Mouse (Mus musculus) neural tube, embryonic 12.5 days (tissue): ENCODE measurements around the gene Pnpla2. TPM values are rescaled to one million over a fixed set of nuclear protein-coding genes. Genes with fewer than 3 reads are reported as not detected.

Experiments used
- ATAC-seq: fragments of 200-750 bp; cut with Nextera tagmentation; 2 replicates; pipeline ENCODE4 v1.8.0; 2017; ENCODE audit warnings: low read depth, mild to moderate bottlenecking, moderate TSS enrichment, moderate library complexity; ENCODE audit not compliant: low FRiP score
- H3K27ac ChIP-seq: fragments of 300-500 bp; sonication (generic); 2 replicates; pipeline ENCODE4 v1.5.1; 2016
- H3K27me3 ChIP-seq: fragments of 300-500 bp; sonication (generic); replicated peaks from 2 replicates; pipeline ENCODE4 v1.6.1; 2016; ENCODE audit warnings: mild to moderate bottlenecking
- H3K36me3 ChIP-seq: fragments of 300-500 bp; sonication (generic); 2 replicates; pipeline ENCODE4 v1.6.1; 2016; ENCODE audit warnings: mild to moderate bottlenecking
- H3K4me1 ChIP-seq: fragments of 300-500 bp; sonication (generic); 2 replicates; pipeline ENCODE4 v1.6.1; 2016
- H3K4me2 ChIP-seq: fragments of 300-500 bp; sonication (generic); replicated peaks from 2 replicates; pipeline ENCODE4 v1.6.1; 2016; ENCODE audit warnings: mild to moderate bottlenecking
- H3K4me3 ChIP-seq: fragments of 300-500 bp; sonication (generic); 2 replicates; pipeline ENCODE4 v1.5.1; 2016
- H3K9ac ChIP-seq: fragments of 300-500 bp; sonication (generic); 2 replicates; pipeline ENCODE4 v1.6.1; 2016; ENCODE audit warnings: mild to moderate bottlenecking
- H3K9me3 ChIP-seq: fragments of 300-500 bp; sonication (generic); 2 replicates; pipeline ENCODE4 v1.6.1; 2016; ENCODE audit warnings: mild to moderate bottlenecking
- WGBS: fragments of 180-500 bp; shearing (Covaris S2); methylation state at CpG from one replicate; pipeline ENCODE4 v1.1.7; 2016; 5-methylcytosine and 5-hydroxymethylcytosine counted together
- polyA plus RNA-seq: library from polyadenylated mRNA; unstranded; fragments of >200 nt; fragmentation: Nextera tagmentation; extraction: Ambion mirVana; gene quantifications from 2 replicates; pipeline ENCODE4 v1.2.1, GENCODE M21; 2016

Gene Pnpla2
- polyA plus RNA-seq, 1 experiment from 2014 or later, result 15.8 TPM

GRCm38 (mm10) chr7:141475011-141475804 is 20.2 kb downstream of the Pnpla2 start, which contains the start of the genes Polr2l and Tspan4:
Gene Polr2l, minus strand, starts transcription at chr7:141475132.
Gene Tspan4, plus strand, starts transcription at chr7:141475240.
- H3K9ac ChIP-seq, result peak within 1 kb of the TSS; percentile 89
- ATAC-seq, result peak; percentile 75
- under 1% methylated on average over 87 of the region's 87 CpGs for WGBS
- H3K9me3 ChIP-seq, result no peaks in the 10 kb centered on the region
- peaks cover 25% of the 10 kb centered on the region for H3K36me3 ChIP-seq
- H3K4me1 ChIP-seq, result peaks cover 30% of the 10 kb centered on the region
- peaks cover 21% of the 10 kb centered on the region for H3K27me3 ChIP-seq
- H3K4me3 ChIP-seq, result peak within 1 kb of the TSS; percentile 80
- H3K4me2 ChIP-seq, result peak within 1 kb of the TSS; percentile 81
- peak within 1 kb of the TSS; percentile 78 for H3K27ac ChIP-seq

- peaks cover 30% of the 10 kb centered on the region for H3K4me1 ChIP-seq
- no peak overlapping the region for H3K27ac ChIP-seq
- peak overlapping the region; percentile 81 for H3K4me2 ChIP-seq
- peaks cover 21% of the 10 kb centered on the region for H3K27me3 ChIP-seq
- peak overlapping the region; percentile 89 for H3K9ac ChIP-seq
- H3K36me3 ChIP-seq, result peaks cover 20% of the 10 kb centered on the region
- H3K9me3 ChIP-seq, result no peaks in the 10 kb centered on the region
- no peak for ATAC-seq
- peak overlapping the region; percentile 80 for H3K4me3 ChIP-seq
- 2% methylated on average over 12 of the region's 12 CpGs for WGBS
Observed at GRCm38 (mm10) chr7:141475805-141476158, 20.8 kb downstream of the Pnpla2 start.

GRCm38 (mm10) chr7:141476226-141476980 is 21.4 kb downstream of the Pnpla2 start:
- ATAC-seq, result no peak

GRCm38 (mm10) chr7:141476981-141477370 is 22.0 kb downstream of the Pnpla2 start:
- H3K4me3 ChIP-seq, result no peak overlapping the region
- no peaks in the 10 kb centered on the region for H3K9me3 ChIP-seq
- 20% methylated on average over 7 of the region's 7 CpGs for WGBS
- no peak for ATAC-seq
- H3K27me3 ChIP-seq, result peaks cover 21% of the 10 kb centered on the region
- H3K9ac ChIP-seq, result no peak overlapping the region
- peaks cover 41% of the 10 kb centered on the region for H3K4me1 ChIP-seq
- H3K36me3 ChIP-seq, result peaks cover 10% of the 10 kb centered on the region
- no peak overlapping the region for H3K27ac ChIP-seq
- peak overlapping the region; percentile 81 for H3K4me2 ChIP-seq

More at GRCm38 (mm10) chr7:141476226-141476980, 21.4 kb downstream of the Pnpla2 start:
- peak overlapping the region; percentile 80 for H3K4me3 ChIP-seq
- 7% methylated on average over 17 of the region's 17 CpGs for WGBS
- H3K4me1 ChIP-seq, result peaks cover 35% of the 10 kb centered on the region
- no peaks in the 10 kb centered on the region for H3K9me3 ChIP-seq
- no peak overlapping the region for H3K9ac ChIP-seq
- H3K36me3 ChIP-seq, result peaks cover 14% of the 10 kb centered on the region
- H3K27ac ChIP-seq, result no peak overlapping the region
- peaks cover 21% of the 10 kb centered on the region for H3K27me3 ChIP-seq
- H3K4me2 ChIP-seq, result peak overlapping the region; percentile 81

GRCm38 (mm10) chr7:141477578-141478269 is 22.7 kb downstream of the Pnpla2 start:
- Histone ChIP-seq H3K4me1 (peaks cover 47% of the 10 kb centered on the region), H3K27ac (no peak overlapping the region), H3K9ac (no peak overlapping the region), H3K36me3 (peaks cover 2% of the 10 kb centered on the region), H3K4me2 (peak overlapping the region; percentile 81; the same call in 1 of the 2 replicates), H3K9me3 (no peaks in the 10 kb centered on the region), H3K27me3 (peaks cover 28% of the 10 kb centered on the region), H3K4me3 (no peak overlapping the region)
- ATAC-seq, result no peak
- 66% methylated on average over 4 of the region's 4 CpGs for WGBS

GRCm38 (mm10) chr7:141478270-141478748 is 23.3 kb downstream of the Pnpla2 start:
- Histone ChIP-seq H3K9me3 (no peaks in the 10 kb centered on the region), H3K27me3 (peaks cover 34% of the 10 kb centered on the region), H3K9ac (no peak overlapping the region), H3K4me3 (no peak overlapping the region), H3K4me1 (peaks cover 48% of the 10 kb centered on the region), H3K36me3 (no peaks in the 10 kb centered on the region), H3K27ac (no peak overlapping the region), H3K4me2 (no peak overlapping the region; the same call in 1 of the 2 replicates)
- ATAC-seq, result no peak
- 79% methylated on average over 5 of the region's 5 CpGs for WGBS

- Histone ChIP-seq H3K4me1 (peaks cover 37% of the 10 kb centered on the region), H3K36me3 (no peaks in the 10 kb centered on the region), H3K4me2 (peak overlapping the region; percentile 95), H3K27ac (no peak overlapping the region), H3K9ac (no peak overlapping the region), H3K27me3 (peaks cover 35% of the 10 kb centered on the region), H3K9me3 (no peaks in the 10 kb centered on the region), H3K4me3 (0 out of 2 replicates have a peak overlapping the region, but pooled peaks have one; percentile 8)
- peak; percentile 55 for ATAC-seq
- WGBS, result 5% methylated on average over 10 of the region's 10 CpGs
Observed at GRCm38 (mm10) chr7:141480842-141481497, 26.0 kb downstream of the Pnpla2 start.

- Histone ChIP-seq H3K36me3 (no peaks in the 10 kb centered on the region), H3K9me3 (no peaks in the 10 kb centered on the region), H3K4me2 (peak overlapping the region; percentile 95), H3K27ac (no peak overlapping the region), H3K4me1 (peaks cover 30% of the 10 kb centered on the region), H3K27me3 (peaks cover 27% of the 10 kb centered on the region), H3K4me3 (peak overlapping the region; percentile 57), H3K9ac (peak overlapping the region; percentile 69)
- under 1% methylated on average over 81 of the region's 81 CpGs for WGBS
- peak; percentile 63 for ATAC-seq
Observed at GRCm38 (mm10) chr7:141481498-141482401, 26.8 kb downstream of the Pnpla2 start.

- H3K36me3 ChIP-seq, result no peaks in the 10 kb centered on the region
- H3K4me3 ChIP-seq, result peak overlapping the region; percentile 57
- H3K9ac ChIP-seq, result peak overlapping the region; percentile 69
- ATAC-seq, result no peak
- peak overlapping the region; percentile 95 for H3K4me2 ChIP-seq
- WGBS, result 4% methylated on average over 11 of the region's 11 CpGs
- peaks cover 19% of the 10 kb centered on the region for H3K27me3 ChIP-seq
- no peaks in the 10 kb centered on the region for H3K9me3 ChIP-seq
- H3K27ac ChIP-seq, result no peak overlapping the region
- H3K4me1 ChIP-seq, result peaks cover 31% of the 10 kb centered on the region
Observed at GRCm38 (mm10) chr7:141482531-141483024, 27.6 kb downstream of the Pnpla2 start.

- H3K4me2 ChIP-seq, result peak overlapping the region; percentile 95; the same call in 1 of the 2 replicates
- H3K9me3 ChIP-seq, result no peaks in the 10 kb centered on the region
- WGBS, result 67% methylated on average over 6 of the region's 6 CpGs
- H3K36me3 ChIP-seq, result no peaks in the 10 kb centered on the region
- no peak for ATAC-seq
- peak overlapping the region; percentile 69; the same call in 1 of the 2 replicates for H3K9ac ChIP-seq
- peaks cover 19% of the 10 kb centered on the region for H3K27me3 ChIP-seq
- H3K4me3 ChIP-seq, result peak overlapping the region; percentile 57; the same call in 1 of the 2 replicates
- H3K4me1 ChIP-seq, result peaks cover 32% of the 10 kb centered on the region
- no peak overlapping the region for H3K27ac ChIP-seq
Observed at GRCm38 (mm10) chr7:141483114-141483653, 28.2 kb downstream of the Pnpla2 start.
